Mouse (Mus musculus) G1E-ER4 (cell line): ENCODE results near the gene Gm10217. TPM values are rescaled to one million over a fixed set of nuclear protein-coding genes. Genes with fewer than 3 reads are reported as not detected.

Experiments
- GATA1 ChIP-seq: IDR thresholded peaks from one replicate; pipeline ENCODE4 v1.8.0; 2012; ENCODE audit warnings: low read length, inconsistent platforms
- polyA plus RNA-seq: library from polyadenylated mRNA; stranded (reverse); fragments of >175 nt; gene quantifications from 2 replicates; pipeline ENCODE4 v1.2.3, GENCODE M21; 2012

The Gm10217 gene
- not detected in 2 replicates for polyA plus RNA-seq

- no peak for TF ChIP-seq GATA1
These were observed at the start of gene Gm10217 for GRCm38 (mm10) chr8:9863951-9864350. TSS of gene Gm10217 (plus strand) at chr8:9864251.

DNA sequence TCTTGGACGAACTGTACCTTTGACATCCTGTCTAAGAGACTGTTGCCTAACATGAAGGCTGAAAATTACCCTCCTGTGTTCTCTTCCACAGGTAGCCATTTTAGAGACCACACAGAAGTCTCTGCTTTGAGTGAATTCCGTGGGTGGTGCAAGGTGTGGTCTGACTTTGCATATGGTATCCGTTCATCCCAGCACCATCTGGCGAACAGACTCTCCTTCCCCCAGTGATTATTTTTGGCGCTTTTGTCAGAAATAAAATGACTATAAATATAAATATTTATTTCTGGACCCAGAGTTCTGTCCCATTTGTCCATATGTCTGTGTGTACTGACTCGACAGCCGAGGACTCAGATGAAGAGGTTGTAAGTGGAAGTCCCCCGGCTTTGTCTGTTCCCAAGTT, 39.3 kb upstream of the Gm10217 start:
- TF ChIP-seq GATA1 = no peak

DNA sequence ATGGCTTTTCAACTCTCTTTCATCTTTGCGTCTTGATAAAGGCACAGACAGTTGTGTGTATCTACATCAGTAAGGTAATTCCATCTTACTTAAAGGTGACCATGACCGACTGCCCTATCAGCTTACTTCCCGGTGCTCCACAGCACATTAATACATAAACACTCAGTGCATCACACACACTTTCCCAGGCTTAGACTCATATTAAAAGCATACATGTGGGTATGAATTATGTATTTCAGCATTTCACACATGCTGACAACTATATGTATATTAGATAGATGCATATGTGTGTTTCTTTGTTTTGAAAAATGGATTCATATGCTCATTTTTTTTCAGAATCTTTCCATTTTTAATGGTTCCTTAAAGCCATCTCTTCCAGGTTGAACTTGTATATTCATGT, 23.8 kb upstream of the Gm10217 start:
- no peak for TF ChIP-seq GATA1

GRCm38 (mm10) chr8:9859286-9859685, 4.8 kb upstream of the Gm10217 start:
- TF ChIP-seq GATA1 = no peak

DNA sequence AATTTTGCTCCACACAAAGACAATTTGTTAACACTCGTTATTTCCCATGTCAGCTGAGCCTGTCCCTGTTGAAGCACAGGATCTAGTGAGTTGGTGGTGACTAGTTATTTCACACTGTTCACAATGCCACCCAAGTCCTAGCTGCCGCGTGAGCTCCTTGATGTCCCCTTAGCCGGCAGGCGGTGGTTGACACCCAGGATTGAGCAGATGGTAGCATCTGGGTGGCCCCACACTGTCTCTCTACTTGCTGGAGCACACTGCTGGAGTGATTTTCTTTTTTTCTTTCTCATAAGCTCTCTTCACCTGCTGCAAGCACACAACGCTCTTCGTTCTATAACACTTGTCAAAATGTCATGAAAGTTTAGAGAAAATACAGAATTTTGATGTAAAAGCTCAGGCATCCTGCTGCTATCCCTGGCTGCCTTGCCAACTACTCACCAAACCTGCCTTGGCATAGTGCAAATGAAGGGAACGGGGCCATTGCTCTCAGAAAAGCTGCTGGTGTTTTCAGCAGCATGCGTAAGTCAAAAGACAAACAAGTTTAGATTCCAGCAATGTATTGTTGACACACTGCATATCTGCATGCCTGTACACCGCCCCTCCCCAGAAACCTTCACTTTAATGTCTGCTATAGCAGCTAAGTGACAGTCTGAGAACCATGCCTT, 3.4 kb upstream of the Gm10217 start:
- TF ChIP-seq GATA1 = no peak

DNA sequence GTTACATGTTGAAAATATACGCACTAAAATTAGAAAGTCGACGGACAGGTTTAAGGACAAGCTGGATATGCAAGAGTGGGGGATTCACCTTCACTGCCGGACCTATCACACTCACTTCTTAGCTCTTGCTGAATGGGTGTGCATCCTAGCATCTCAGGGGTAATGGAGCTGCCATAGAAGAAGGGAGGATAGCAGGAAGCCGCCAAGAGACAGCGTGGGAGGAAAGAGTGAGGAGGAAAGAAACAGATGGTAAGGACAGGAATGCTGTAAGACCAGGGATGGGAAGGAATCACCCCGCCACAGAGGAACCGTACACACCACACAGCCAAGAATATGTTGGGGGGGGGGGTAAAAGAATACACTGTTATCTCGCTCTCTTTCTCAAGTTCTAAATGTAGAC, 1.1 kb downstream of the Gm10217 start:
- no peak for TF ChIP-seq GATA1

DNA sequence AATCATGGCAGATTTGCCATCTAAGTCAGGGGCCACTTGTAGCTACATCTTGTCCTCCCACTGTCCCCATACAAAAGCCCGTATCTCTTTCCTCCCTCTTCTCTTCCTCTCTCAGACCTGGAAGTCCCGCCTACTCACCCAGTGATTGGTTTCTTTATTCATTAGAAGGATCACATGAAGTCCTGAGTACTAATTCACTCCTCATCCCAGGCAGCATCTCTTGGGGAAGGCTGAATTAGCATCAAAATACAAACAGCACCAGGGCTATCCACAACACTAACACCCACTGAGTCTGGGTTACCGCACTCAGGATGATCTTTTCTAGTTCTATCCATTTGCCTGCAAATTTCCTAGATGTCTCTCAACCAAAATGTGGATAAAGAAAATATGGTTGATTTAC, 4.0 kb downstream of the Gm10217 start:
- TF ChIP-seq GATA1 = no peak

DNA sequence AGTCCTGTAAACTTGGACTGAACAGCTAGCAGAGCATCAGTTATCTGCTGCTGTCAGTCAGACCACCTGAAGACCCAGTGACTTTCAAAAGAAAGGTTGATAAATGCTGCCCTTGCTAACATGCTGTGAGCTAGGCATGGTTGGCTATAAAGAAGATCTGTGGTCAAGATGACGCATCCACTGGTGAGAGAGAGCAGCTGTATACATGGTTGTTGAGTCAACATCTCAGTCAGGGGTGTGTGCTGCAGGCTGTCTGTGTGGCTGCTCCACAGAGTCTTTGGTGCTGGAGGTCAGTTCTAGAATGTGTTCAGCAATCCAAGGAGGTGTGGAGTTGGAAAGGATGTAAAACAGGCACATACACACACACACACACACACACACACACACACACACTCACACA, 12.2 kb downstream of the Gm10217 start:
- TF ChIP-seq GATA1 = no peak

GRCm38 (mm10) chr8:9879921-9880320, 15.9 kb downstream of the Gm10217 start:
- TF ChIP-seq GATA1 = no peak

- TF ChIP-seq GATA1 = no peak
These were observed 22.7 kb downstream of the Gm10217 start for GRCm38 (mm10) chr8:9886714-9887113.

- TF ChIP-seq GATA1 = no peak
These were observed 35.1 kb downstream of the Gm10217 start for GRCm38 (mm10) chr8:9899199-9899598.

GRCm38 (mm10) chr8:9899673-9900072, 35.6 kb downstream of the Gm10217 start:
- no peak for TF ChIP-seq GATA1

Other genes starting within 250 kb of the Gm10217 start
- not detected in 2 replicates for gene Fam155a, start 93.1 kb upstream of the Gm10217 start, polyA plus RNA-seq
- gene Lig4, start 113.4 kb downstream of the Gm10217 start, polyA plus RNA-seq = 0.29 and 0.45 TPM in 2 replicates
- 0.99 and 1.5 TPM in 2 replicates for gene Abhd13, start 113.5 kb downstream of the Gm10217 start, polyA plus RNA-seq
- gene Tnfsf13b, start 142.2 kb downstream of the Gm10217 start, polyA plus RNA-seq = 0.03 TPM in 1 of 2 replicates, not detected in the other